Mouse (Mus musculus): ENCODE results near the gene Tenm4. TPM values are rescaled to one million over a fixed set of nuclear protein-coding genes. Genes with fewer than 3 reads are reported as not detected.

Gene Tenm4
- polyA plus RNA-seq, 1 experiment = 0.79 TPM

GRCm38 (mm10) chr7:96466761-96467160 lies 295.7 kb downstream of the Tenm4 start:
- WGBS = 82% methylated on average over 3 of the region's 3 CpGs
- TF ChIP-seq POLR2A (IDR thresholded peaks at IDR 0.05; ENCODE audit: low read depth, low read length) = no peak
- TF ChIP-seq CTCF (IDR thresholded peaks at IDR 0.05; ENCODE audit: extremely low read depth, insufficient read length, insufficient replicate concordance, low read depth, low read length) = no peak
- no peaks in the 10 kb centered on the region for H3K4me1 ChIP-seq (ENCODE audit: control insufficient read depth, insufficient read depth, insufficient read length, low read length)
- no peaks in the 10 kb centered on the region for H3K36me3 ChIP-seq (ENCODE audit: control insufficient read depth, insufficient read depth, low read length)
- H3K4me3 ChIP-seq (ENCODE audit: low read depth, low read length) = no peak overlapping the region
- H3K27me3 ChIP-seq (ENCODE audit: control insufficient read depth, insufficient read depth, low read length) = no peaks in the 10 kb centered on the region
- no peak overlapping the region for H3K27ac ChIP-seq (ENCODE audit: insufficient read depth, low read depth, low read length)

DNA sequence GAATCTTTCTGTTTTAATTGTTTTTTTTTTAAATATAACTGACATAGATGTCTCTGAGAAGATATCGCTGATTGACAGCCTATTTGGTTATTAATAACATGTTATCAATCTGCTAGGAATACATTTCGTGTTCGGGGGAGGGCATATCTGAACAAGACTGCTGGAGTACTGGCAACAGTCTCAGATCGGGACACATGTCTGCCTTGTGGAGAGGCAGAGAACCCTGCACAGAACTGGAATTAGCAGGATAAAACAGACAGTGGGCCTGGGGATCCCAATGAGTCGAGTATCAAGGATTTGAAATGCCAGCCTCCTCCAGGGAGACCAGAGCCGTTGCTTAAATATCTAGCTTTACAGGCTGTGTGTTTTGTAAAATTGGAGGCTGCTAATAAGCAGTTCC lies 299.8 kb downstream of the Tenm4 start:
- no peaks in the 10 kb centered on the region for H3K4me1 ChIP-seq (ENCODE audit: control insufficient read depth, insufficient read depth, insufficient read length, low read length)
- H3K27me3 ChIP-seq (ENCODE audit: control insufficient read depth, insufficient read depth, low read length) = no peaks in the 10 kb centered on the region
- no peaks in the 10 kb centered on the region for H3K36me3 ChIP-seq (ENCODE audit: control insufficient read depth, insufficient read depth, low read length)
- no peak overlapping the region for H3K27ac ChIP-seq (ENCODE audit: insufficient read depth, low read depth, low read length)
- 81% methylated on average over 6 of the region's 6 CpGs for WGBS
- H3K4me3 ChIP-seq (ENCODE audit: low read depth, low read length) = no peak overlapping the region
- no peak for TF ChIP-seq POLR2A (IDR thresholded peaks at IDR 0.05; ENCODE audit: low read depth, low read length)
- no peak for TF ChIP-seq CTCF (IDR thresholded peaks at IDR 0.05; ENCODE audit: extremely low read depth, insufficient read length, insufficient replicate concordance, low read depth, low read length)

GRCm38 (mm10) chr7:96474560-96475089 lies 303.6 kb downstream of the Tenm4 start:
- Histone ChIP-seq H3K4me3 (ENCODE audit: low read depth, low read length) (no peak overlapping the region), H3K36me3 (ENCODE audit: control insufficient read depth, insufficient read depth, low read length) (no peaks in the 10 kb centered on the region), H3K4me1 (ENCODE audit: control insufficient read depth, insufficient read depth, insufficient read length, low read length) (no peaks in the 10 kb centered on the region), H3K27me3 (ENCODE audit: control insufficient read depth, insufficient read depth, low read length) (no peaks in the 10 kb centered on the region), H3K27ac (ENCODE audit: insufficient read depth, low read depth, low read length) (no peak overlapping the region)
- TF ChIP-seq POLR2A (IDR thresholded peaks at IDR 0.05; ENCODE audit: low read depth, low read length) = no peak
- TF ChIP-seq CTCF (IDR thresholded peaks at IDR 0.05; ENCODE audit: extremely low read depth, insufficient read length, insufficient replicate concordance, low read depth, low read length) = no peak
- WGBS = 84% methylated on average over 11 of the region's 11 CpGs

DNA sequence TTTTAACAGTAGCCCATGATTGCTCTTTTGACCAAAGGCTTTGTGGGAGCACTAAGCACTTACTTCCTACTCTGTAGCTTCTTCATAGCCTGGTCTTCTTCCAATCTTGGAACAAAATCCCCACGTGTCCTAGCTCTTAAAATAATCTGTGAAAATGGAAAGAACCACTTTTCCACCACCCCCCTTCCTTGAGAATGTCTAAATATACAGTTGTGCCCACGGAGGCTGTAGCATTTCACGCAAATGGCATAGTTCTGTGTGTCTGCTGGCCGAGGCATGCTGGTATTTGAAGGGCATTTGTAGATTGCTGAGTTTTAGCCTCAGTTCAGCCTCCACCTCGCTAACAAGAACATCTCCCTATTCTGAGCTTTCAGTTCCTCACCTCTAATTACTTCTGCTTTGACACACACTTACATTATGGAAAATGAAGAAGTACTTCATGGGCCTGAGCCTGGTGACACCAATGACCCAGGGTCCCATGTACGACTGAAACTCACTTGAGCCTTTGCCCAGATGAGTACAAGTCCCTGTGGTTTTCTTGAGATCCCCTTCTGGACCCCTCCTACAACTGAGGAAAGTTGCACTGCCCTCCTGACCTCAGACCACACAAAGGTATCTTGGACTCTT lies 306.1 kb downstream of the Tenm4 start:
- no peak overlapping the region for H3K4me3 ChIP-seq (ENCODE audit: low read depth, low read length)
- H3K36me3 ChIP-seq (ENCODE audit: control insufficient read depth, insufficient read depth, low read length) = no peaks in the 10 kb centered on the region
- TF ChIP-seq POLR2A (IDR thresholded peaks at IDR 0.05; ENCODE audit: low read depth, low read length) (no peak), CTCF (IDR thresholded peaks at IDR 0.05; ENCODE audit: extremely low read depth, insufficient read length, insufficient replicate concordance, low read depth, low read length) (no peak)
- H3K27ac ChIP-seq (ENCODE audit: insufficient read depth, low read depth, low read length) = no peak overlapping the region
- 61% methylated on average over 6 of the region's 6 CpGs for WGBS
- H3K27me3 ChIP-seq (ENCODE audit: control insufficient read depth, insufficient read depth, low read length) = no peaks in the 10 kb centered on the region
- no peaks in the 10 kb centered on the region for H3K4me1 ChIP-seq (ENCODE audit: control insufficient read depth, insufficient read depth, insufficient read length, low read length)

GRCm38 (mm10) chr7:96479139-96479538 lies 308.1 kb downstream of the Tenm4 start:
- TF ChIP-seq CTCF (IDR thresholded peaks at IDR 0.05; ENCODE audit: extremely low read depth, insufficient read length, insufficient replicate concordance, low read depth, low read length) (no peak), POLR2A (IDR thresholded peaks at IDR 0.05; ENCODE audit: low read depth, low read length) (no peak)
- no peak overlapping the region for H3K27ac ChIP-seq (ENCODE audit: insufficient read depth, low read depth, low read length)
- WGBS = 75% methylated on average over 6 of the region's 6 CpGs
- no peak overlapping the region for H3K4me3 ChIP-seq (ENCODE audit: low read depth, low read length)
- no peaks in the 10 kb centered on the region for H3K27me3 ChIP-seq (ENCODE audit: control insufficient read depth, insufficient read depth, low read length)
- H3K36me3 ChIP-seq (ENCODE audit: control insufficient read depth, insufficient read depth, low read length) = no peaks in the 10 kb centered on the region
- no peaks in the 10 kb centered on the region for H3K4me1 ChIP-seq (ENCODE audit: control insufficient read depth, insufficient read depth, insufficient read length, low read length)

- no peak overlapping the region for H3K4me3 ChIP-seq (ENCODE audit: low read depth, low read length)
- 88% methylated on average over 9 of the region's 9 CpGs for WGBS
Observed at GRCm38 (mm10) chr7:96480351-96480983, 309.4 kb downstream of the Tenm4 start.

GRCm38 (mm10) chr7:96482953-96483352 lies 311.9 kb downstream of the Tenm4 start:
- H3K4me3 ChIP-seq (ENCODE audit: low read depth, low read length) = no peak overlapping the region
- H3K27me3 ChIP-seq (ENCODE audit: control insufficient read depth, insufficient read depth, low read length) = no peaks in the 10 kb centered on the region
- no peak for TF ChIP-seq CTCF (IDR thresholded peaks at IDR 0.05; ENCODE audit: extremely low read depth, insufficient read length, insufficient replicate concordance, low read depth, low read length)
- TF ChIP-seq POLR2A (IDR thresholded peaks at IDR 0.05; ENCODE audit: low read depth, low read length) = no peak
- H3K27ac ChIP-seq (ENCODE audit: insufficient read depth, low read depth, low read length) = no peak overlapping the region
- no peaks in the 10 kb centered on the region for H3K36me3 ChIP-seq (ENCODE audit: control insufficient read depth, insufficient read depth, low read length)
- WGBS = 66% methylated on average over 8 of the region's 8 CpGs
- no peaks in the 10 kb centered on the region for H3K4me1 ChIP-seq (ENCODE audit: control insufficient read depth, insufficient read depth, insufficient read length, low read length)

More at GRCm38 (mm10) chr7:96480351-96480983, 309.4 kb downstream of the Tenm4 start:
- H3K27ac ChIP-seq (ENCODE audit: insufficient read depth, low read depth, low read length) = no peak overlapping the region
- no peaks in the 10 kb centered on the region for H3K36me3 ChIP-seq (ENCODE audit: control insufficient read depth, insufficient read depth, low read length)
- no peaks in the 10 kb centered on the region for H3K4me1 ChIP-seq (ENCODE audit: control insufficient read depth, insufficient read depth, insufficient read length, low read length)
- no peaks in the 10 kb centered on the region for H3K27me3 ChIP-seq (ENCODE audit: control insufficient read depth, insufficient read depth, low read length)
- TF ChIP-seq POLR2A (IDR thresholded peaks at IDR 0.05; ENCODE audit: low read depth, low read length) = no peak
- no peak for TF ChIP-seq CTCF (IDR thresholded peaks at IDR 0.05; ENCODE audit: extremely low read depth, insufficient read length, insufficient replicate concordance, low read depth, low read length)
